Mouse (Mus musculus): ENCODE measurements around the gene Bsn.

Bsn gene

GRCm38 (mm10) chr9:108094184-108094941 is 95.8 kb downstream of the Bsn start, which contains the start of gene Apeh:
Apeh (minus strand) TSS chr9:108094606.
- in situ Hi-C loops (cut with MboI, MseI), result no loop called here

- in situ Hi-C loops (cut with MboI, MseI), result no loop called here
Observed at GRCm38 (mm10) chr9:108093586-108093985, 96.6 kb downstream of the Bsn start.

GRCm38 (mm10) chr9:108090611-108091120 is 99.5 kb downstream of the Bsn start:
- in situ Hi-C loops (cut with MboI, MseI), result no loop called here

GRCm38 (mm10) chr9:108085261-108085660 is 104.9 kb downstream of the Bsn start:
- in situ Hi-C loops (cut with MboI, MseI), result no loop called here

- in situ Hi-C loops (cut with MboI, MseI), result no loop called here
Observed at GRCm38 (mm10) chr9:108083561-108083960, 106.6 kb downstream of the Bsn start.

GRCm38 (mm10) chr9:108082988-108083431 is 107.2 kb downstream of the Bsn start, which contains the start of gene Rnf123:
Rnf123 (minus strand) TSS chr9:108083346.
- in situ Hi-C loops (cut with MboI, MseI), result no loop called here

GRCm38 (mm10) chr9:108082549-108082948 is 107.6 kb downstream of the Bsn start:
- in situ Hi-C loops (cut with MboI, MseI), result no loop called here

GRCm38 (mm10) chr9:108080168-108080567 is 110.0 kb downstream of the Bsn start, which contains the start of gene Mst1:
Mst1 (plus strand) TSS chr9:108080436.
- in situ Hi-C loops (cut with MboI, MseI), result no loop called here

GRCm38 (mm10) chr9:108073141-108073930 is 116.8 kb downstream of the Bsn start:
- in situ Hi-C loops (cut with MboI, MseI), result no loop called here

GRCm38 (mm10) chr9:108072481-108072924 is 117.7 kb downstream of the Bsn start:
- in situ Hi-C loops (cut with MboI, MseI), result no loop called here

- in situ Hi-C loops (cut with MboI, MseI), result no loop called here
Observed at GRCm38 (mm10) chr9:108071801-108072200, 118.4 kb downstream of the Bsn start.

GRCm38 (mm10) chr9:108069529-108069928 is 120.7 kb downstream of the Bsn start:
- in situ Hi-C loops (cut with MboI, MseI), result loop anchor here (5.0 kb wide), 2 partner anchors 107 to 157 kb away; no protein-coding TSS in a partner anchor

GRCm38 (mm10) chr9:108069007-108069406 is 121.2 kb downstream of the Bsn start:
- in situ Hi-C loops (cut with MboI, MseI), result loop anchor here (5.0 kb wide), 2 partner anchors 107 to 157 kb away; no protein-coding TSS in a partner anchor

- in situ Hi-C loops (cut with MboI, MseI), result loop anchor here (5.0 kb wide), 2 partner anchors 106 to 156 kb away; no protein-coding TSS in a partner anchor
Observed at GRCm38 (mm10) chr9:108067900-108068299, 122.3 kb downstream of the Bsn start.

- in situ Hi-C loops (cut with MboI, MseI), result loop anchor here (5.0 kb wide), 2 partner anchors 105 to 155 kb away; no protein-coding TSS in a partner anchor
Observed at GRCm38 (mm10) chr9:108067199-108067598, 123.0 kb downstream of the Bsn start.

- in situ Hi-C loops (cut with MboI, MseI), result loop anchor here (5.0 kb wide), 2 partner anchors 103 to 153 kb away; no protein-coding TSS in a partner anchor
Observed at GRCm38 (mm10) chr9:108065491-108066011, 124.6 kb downstream of the Bsn start.

GRCm38 (mm10) chr9:108063361-108063760 is 126.8 kb downstream of the Bsn start:
- in situ Hi-C loops (cut with MboI, MseI), result no loop called here

- in situ Hi-C loops (cut with MboI, MseI), result no loop called here
Observed at GRCm38 (mm10) chr9:108062142-108062541, 128.0 kb downstream of the Bsn start.

GRCm38 (mm10) chr9:108058291-108058690 is 131.9 kb downstream of the Bsn start:
- in situ Hi-C loops (cut with MboI, MseI), result loop anchor here (5.0 kb wide), 1 partner anchor 41 kb away; no protein-coding TSS in a partner anchor

GRCm38 (mm10) chr9:108057262-108057562 is 133.0 kb downstream of the Bsn start:
- in situ Hi-C loops (cut with MboI, MseI), result loop anchor here (5.0 kb wide), 1 partner anchor 40 kb away; no protein-coding TSS in a partner anchor

Data from T-helper 1 cell (primary cell).